Mouse (Mus musculus): Measurements from ENCODE around the gene Cd3g. TPM values are rescaled to one million over a fixed set of nuclear protein-coding genes. Genes with fewer than 3 reads are reported as not detected.
A peak's percentile ranks its signal among the peaks of the same experiment; 100 is the strongest.

Cd3g gene
- total and polyA plus RNA-seq, 2 experiments from 2014 or later, result not detected

GRCm38 (mm10) chr9:44941756-44942155 is 38.5 kb downstream of the Cd3g start:
- Histone ChIP-seq H3K4me1 (ENCODE audit: insufficient read depth, low read length) (no peaks in the 10 kb centered on the region), H3K36me3 (ENCODE audit: insufficient read depth, low read length) (peaks cover 83% of the 10 kb centered on the region), H3K27ac (no peak overlapping the region), H3K9ac (replicated peaks; ENCODE audit: low read length) (no peak overlapping the region), H3K4me3 (ENCODE audit: low read length) (no peak overlapping the region), H3K9me3 (ENCODE audit: low read length) (no peaks in the 10 kb centered on the region), H3K4me2 (ENCODE audit: low read depth, low read length) (no peak overlapping the region), H3K27me3 (ENCODE audit: insufficient read depth, low read length) (no peaks in the 10 kb centered on the region)
- ATAC-seq (no peak), DNase-seq (ENCODE audit: low spot score) (no peak)
- TF ChIP-seq CTCF (IDR thresholded peaks at IDR 0.05; ENCODE audit: low read depth), result no peak
- WGBS, result 85% methylated on average over 4 of the region's 4 CpGs

- Histone ChIP-seq H3K27ac (peak overlapping the region; percentile 90), H3K9me3 (ENCODE audit: low read length) (no peaks in the 10 kb centered on the region), H3K4me1 (ENCODE audit: insufficient read depth, low read length) (peaks cover 6% of the 10 kb centered on the region; the same call in 1 of the 2 replicates), H3K9ac (replicated peaks; ENCODE audit: low read length) (no peak overlapping the region), H3K4me2 (ENCODE audit: low read depth, low read length) (peak overlapping the region; percentile 79), H3K4me3 (ENCODE audit: low read length) (peak overlapping the region; percentile 96), H3K36me3 (ENCODE audit: insufficient read depth, low read length) (peaks cover 3% of the 10 kb centered on the region; the same call in 1 of the 2 replicates), H3K27me3 (ENCODE audit: insufficient read depth, low read length) (no peaks in the 10 kb centered on the region)
- ATAC-seq (no peak), DNase-seq (ENCODE audit: low spot score) (no peak)
- no peak for TF ChIP-seq CTCF (IDR thresholded peaks at IDR 0.05; ENCODE audit: low read depth)
- WGBS, result 65% methylated on average over 2 of the region's 2 CpGs
Observed at GRCm38 (mm10) chr9:44921543-44921942, 58.7 kb downstream of the Cd3g start.

- ATAC-seq, result peak; percentile 90
- WGBS, result under 1% methylated on average over 8 of the region's 8 CpGs
Observed at GRCm38 (mm10) chr9:44921123-44921468, 59.1 kb downstream of the Cd3g start.

GRCm38 (mm10) chr9:44920374-44921122 is 59.7 kb downstream of the Cd3g start, which contains the start of gene Atp5l:
Gene Atp5l, minus strand, starts transcription at chr9:44920742.
- peak; percentile 99 for DNase-seq (ENCODE audit: low spot score)
- H3K36me3 ChIP-seq (ENCODE audit: insufficient read depth, low read length), result no peaks in the 10 kb centered on the region; the same call in 1 of the 2 replicates
- peak; percentile 90 for ATAC-seq
- peak within 1 kb of the TSS; percentile 96 for H3K9ac ChIP-seq (replicated peaks; ENCODE audit: low read length)
- H3K4me2 ChIP-seq (ENCODE audit: low read depth, low read length), result peak within 1 kb of the TSS; percentile 79
- no peaks in the 10 kb centered on the region for H3K27me3 ChIP-seq (ENCODE audit: insufficient read depth, low read length)
- peaks cover 6% of the 10 kb centered on the region; the same call in 1 of the 2 replicates for H3K4me1 ChIP-seq (ENCODE audit: insufficient read depth, low read length)
- H3K9me3 ChIP-seq (ENCODE audit: low read length), result no peaks in the 10 kb centered on the region
- TF ChIP-seq CTCF (IDR thresholded peaks at IDR 0.05; ENCODE audit: low read depth), result no peak
- H3K4me3 ChIP-seq (ENCODE audit: low read length), result peak within 1 kb of the TSS; percentile 96
- under 1% methylated on average over 48 of the region's 48 CpGs for WGBS
- H3K27ac ChIP-seq, result peak within 1 kb of the TSS; percentile 90

More at GRCm38 (mm10) chr9:44921123-44921468, 59.1 kb downstream of the Cd3g start:
- Histone ChIP-seq H3K4me3 (ENCODE audit: low read length) (peak overlapping the region; percentile 96), H3K27ac (peak overlapping the region; percentile 90), H3K36me3 (ENCODE audit: insufficient read depth, low read length) (peaks cover 3% of the 10 kb centered on the region; the same call in 1 of the 2 replicates), H3K9me3 (ENCODE audit: low read length) (no peaks in the 10 kb centered on the region), H3K4me2 (ENCODE audit: low read depth, low read length) (peak overlapping the region; percentile 79), H3K4me1 (ENCODE audit: insufficient read depth, low read length) (peaks cover 6% of the 10 kb centered on the region; the same call in 1 of the 2 replicates), H3K9ac (replicated peaks; ENCODE audit: low read length) (peak overlapping the region; percentile 96), H3K27me3 (ENCODE audit: insufficient read depth, low read length) (no peaks in the 10 kb centered on the region)
- TF ChIP-seq CTCF (IDR thresholded peaks at IDR 0.05; ENCODE audit: low read depth), result no peak
- peak; percentile 85 for DNase-seq (ENCODE audit: low spot score)

GRCm38 (mm10) chr9:44919606-44920005 is 60.6 kb downstream of the Cd3g start:
- Histone ChIP-seq H3K4me1 (ENCODE audit: insufficient read depth, low read length) (peaks cover 10% of the 10 kb centered on the region; the same call in 1 of the 2 replicates), H3K9ac (replicated peaks; ENCODE audit: low read length) (peak overlapping the region; percentile 96), H3K4me3 (ENCODE audit: low read length) (peak overlapping the region; percentile 96), H3K27me3 (ENCODE audit: insufficient read depth, low read length) (no peaks in the 10 kb centered on the region), H3K27ac (peak overlapping the region; percentile 90; the same call in 1 of the 2 replicates), H3K36me3 (ENCODE audit: insufficient read depth, low read length) (no peaks in the 10 kb centered on the region; the same call in 1 of the 2 replicates), H3K9me3 (ENCODE audit: low read length) (no peaks in the 10 kb centered on the region), H3K4me2 (ENCODE audit: low read depth, low read length) (peak overlapping the region; percentile 79)
- DNase-seq (ENCODE audit: low spot score) (no peak), ATAC-seq (no peak)
- 39% methylated on average over 2 of the region's 2 CpGs for WGBS
- TF ChIP-seq CTCF (IDR thresholded peaks at IDR 0.05; ENCODE audit: low read depth), result no peak

Other genes starting within 250 kb of the Cd3g start
- 114 and 152 TPM in 2 replicates for gene Phldb1, start 245.2 kb downstream of the Cd3g start, total RNA-seq (2014; rRNA removed)
- gene Phldb1, start 245.2 kb downstream of the Cd3g start, polyA plus RNA-seq (2015; fragmentation: Nextera tagmentation; extraction: Ambion mirVana), result 31.9 and 35.3 TPM in 2 replicates
- gene Arcn1, start 212.6 kb downstream of the Cd3g start, total RNA-seq (2014; rRNA removed), result 77.1 and 88.4 TPM in 2 replicates
- 102 and 109 TPM in 2 replicates for gene Arcn1, start 212.6 kb downstream of the Cd3g start, polyA plus RNA-seq (2015; fragmentation: Nextera tagmentation; extraction: Ambion mirVana)
- 56.0 and 61.6 TPM in 2 replicates for gene Ift46, start 212.5 kb downstream of the Cd3g start, total RNA-seq (2014; rRNA removed)
- 142 and 144 TPM in 2 replicates for gene Ift46, start 212.5 kb downstream of the Cd3g start, polyA plus RNA-seq (2015; fragmentation: Nextera tagmentation; extraction: Ambion mirVana)
- gene Tmem25, start 181.1 kb downstream of the Cd3g start, total RNA-seq (2014; rRNA removed), result 26.3 and 41.3 TPM in 2 replicates
- 28.9 and 31.9 TPM in 2 replicates for gene Tmem25, start 181.1 kb downstream of the Cd3g start, polyA plus RNA-seq (2015; fragmentation: Nextera tagmentation; extraction: Ambion mirVana)
- not detected in 2 replicates for gene Ttc36, start 177.4 kb downstream of the Cd3g start, total RNA-seq (2014; rRNA removed)
- gene Ttc36, start 177.4 kb downstream of the Cd3g start, polyA plus RNA-seq (2015; fragmentation: Nextera tagmentation; extraction: Ambion mirVana), result 1.7 TPM in 1 of 2 replicates, not detected in the other
- 18.7 and 20.6 TPM in 2 replicates for gene Kmt2a, start 99.1 kb downstream of the Cd3g start, total RNA-seq (2014; rRNA removed)
- gene Kmt2a, start 99.1 kb downstream of the Cd3g start, polyA plus RNA-seq (2015; fragmentation: Nextera tagmentation; extraction: Ambion mirVana), result 14.4 and 19.0 TPM in 2 replicates
- 217 and 223 TPM in 2 replicates for gene Atp5l, start 59.7 kb downstream of the Cd3g start, total RNA-seq (2014; rRNA removed)
- 1,057 and 1,065 TPM in 2 replicates for gene Atp5l, start 59.7 kb downstream of the Cd3g start, polyA plus RNA-seq (2015; fragmentation: Nextera tagmentation; extraction: Ambion mirVana)
- gene Ube4a, start 14.8 kb downstream of the Cd3g start, total RNA-seq (2014; rRNA removed), result 42.9 and 44.5 TPM in 2 replicates
- gene Ube4a, start 14.8 kb downstream of the Cd3g start, polyA plus RNA-seq (2015; fragmentation: Nextera tagmentation; extraction: Ambion mirVana), result 23.8 and 24.8 TPM in 2 replicates
- not detected in 2 replicates for gene Cd3d, start 1.4 kb upstream of the Cd3g start, total RNA-seq (2014; rRNA removed)
- 0.09 TPM in 1 of 2 replicates, not detected in the other for gene Cd3d, start 1.4 kb upstream of the Cd3g start, polyA plus RNA-seq (2015; fragmentation: Nextera tagmentation; extraction: Ambion mirVana)
- not detected in 2 replicates for gene Cd3e, start 29.2 kb upstream of the Cd3g start, total RNA-seq (2014; rRNA removed)
- 0.16 and 0.20 TPM in 2 replicates for gene Cd3e, start 29.2 kb upstream of the Cd3g start, polyA plus RNA-seq (2015; fragmentation: Nextera tagmentation; extraction: Ambion mirVana)
- gene Mpzl2, start 59.4 kb upstream of the Cd3g start, total RNA-seq (2014; rRNA removed), result 2.0 and 4.1 TPM in 2 replicates
- gene Mpzl2, start 59.4 kb upstream of the Cd3g start, polyA plus RNA-seq (2015; fragmentation: Nextera tagmentation; extraction: Ambion mirVana), result 3.0 and 4.1 TPM in 2 replicates
- 0.50 and 1.8 TPM in 2 replicates for gene Mpzl3, start 74.8 kb upstream of the Cd3g start, total RNA-seq (2014; rRNA removed)
- gene Mpzl3, start 74.8 kb upstream of the Cd3g start, polyA plus RNA-seq (2015; fragmentation: Nextera tagmentation; extraction: Ambion mirVana), result 1.2 and 1.6 TPM in 2 replicates
- gene Jaml, start 98.8 kb upstream of the Cd3g start, total RNA-seq (2014; rRNA removed), result not detected in 2 replicates
- gene Jaml, start 98.8 kb upstream of the Cd3g start, polyA plus RNA-seq (2015; fragmentation: Nextera tagmentation; extraction: Ambion mirVana), result 0.40 and 0.71 TPM in 2 replicates
- 9.9 and 14.3 TPM in 2 replicates for gene Scn2b, start 137.4 kb upstream of the Cd3g start, total RNA-seq (2014; rRNA removed)
- 9.0 and 9.7 TPM in 2 replicates for gene Scn2b, start 137.4 kb upstream of the Cd3g start, polyA plus RNA-seq (2015; fragmentation: Nextera tagmentation; extraction: Ambion mirVana)
- 2.2 TPM in 2 replicates for gene Scn4b, start 158.0 kb upstream of the Cd3g start, total RNA-seq (2014; rRNA removed)
- gene Scn4b, start 158.0 kb upstream of the Cd3g start, polyA plus RNA-seq (2015; fragmentation: Nextera tagmentation; extraction: Ambion mirVana), result 0.79 and 0.85 TPM in 2 replicates
- not detected in 2 replicates for gene BC049352, start 201.6 kb upstream of the Cd3g start, total RNA-seq (2014; rRNA removed)
- 0.16 and 0.19 TPM in 2 replicates for gene BC049352, start 201.6 kb upstream of the Cd3g start, polyA plus RNA-seq (2015; fragmentation: Nextera tagmentation; extraction: Ambion mirVana)
- 1.1 TPM in 1 of 2 replicates, not detected in the other for gene Tmprss4, start 223.7 kb upstream of the Cd3g start, total RNA-seq (2014; rRNA removed)
- gene Tmprss4, start 223.7 kb upstream of the Cd3g start, polyA plus RNA-seq (2015; fragmentation: Nextera tagmentation; extraction: Ambion mirVana), result not detected in 2 replicates

Measured in hindbrain, postnatal 0 days (tissue).